Mouse (Mus musculus): ENCODE measurements around the gene Creb3. TPM values are rescaled to one million over a fixed set of nuclear protein-coding genes. Genes with fewer than 3 reads are reported as not detected.

Gene Creb3
- total RNA-seq, 2 experiments from 2014 or later: 74.0 TPM

DNA sequence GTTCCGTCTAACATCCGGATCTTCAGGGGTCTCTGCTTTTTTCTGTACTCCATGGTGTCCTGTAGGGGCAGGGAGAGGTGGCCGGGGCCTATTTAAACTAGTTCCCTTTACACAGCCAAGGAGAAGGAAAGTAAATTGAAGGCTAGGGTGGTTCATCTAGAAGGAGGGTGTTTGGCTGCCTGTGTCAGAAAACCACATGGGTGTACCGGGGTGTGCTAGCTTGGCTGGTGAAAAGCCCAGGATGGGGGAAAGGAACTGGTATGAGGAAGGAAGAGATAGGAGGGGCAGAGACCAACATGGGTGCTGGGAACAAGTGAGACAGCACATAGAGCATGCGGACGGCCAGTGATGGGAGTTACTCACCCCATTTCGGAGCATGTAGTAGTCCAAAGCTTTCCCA is 6.2 kb upstream of the Creb3 start:
- no peak for DNase-seq (ENCODE audit: low spot score in 2 of 2)

GRCm38 (mm10) chr4:43558028-43558630 is 4.0 kb upstream of the Creb3 start:
- no peak for DNase-seq (ENCODE audit: low spot score in 2 of 2)

- no peak for DNase-seq (ENCODE audit: low spot score in 2 of 2)
Measured at GRCm38 (mm10) chr4:43558631-43559356, 3.3 kb upstream of the Creb3 start.

DNA sequence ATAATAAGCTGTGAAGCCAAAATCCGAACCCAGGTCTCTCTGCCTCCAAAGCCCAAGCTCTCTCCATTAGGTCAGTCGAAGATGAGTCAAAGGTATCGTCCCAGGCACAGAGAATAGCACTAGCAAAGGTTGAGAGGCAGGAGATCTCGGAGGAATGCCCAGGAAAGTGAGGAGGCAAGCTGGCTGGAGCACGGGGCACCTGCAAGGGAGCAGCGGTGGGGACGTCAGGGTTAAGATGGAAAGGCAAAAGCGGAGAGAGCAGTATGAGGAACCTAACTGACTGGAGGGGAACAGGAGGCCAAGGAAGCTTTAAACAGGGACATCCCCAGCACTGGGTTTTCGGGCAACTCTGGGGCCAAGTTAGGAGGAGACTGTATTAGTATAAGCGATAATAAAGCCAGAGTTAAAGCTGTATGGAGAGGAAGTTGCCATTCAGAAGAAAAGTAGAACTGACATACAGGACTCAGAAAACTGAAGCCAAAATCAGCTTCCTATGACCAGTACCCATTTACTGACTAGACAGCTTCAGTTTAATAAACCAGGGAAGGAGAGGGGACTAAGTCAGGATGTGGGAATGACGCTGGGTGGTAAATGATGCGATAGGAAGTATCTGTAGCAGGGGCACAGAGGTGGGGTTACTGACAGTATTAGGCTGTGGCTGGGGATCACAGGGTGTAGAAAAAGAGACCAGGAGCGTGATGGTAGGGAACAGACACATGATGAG is 2.5 kb upstream of the Creb3 start:
- no peak for DNase-seq (ENCODE audit: low spot score in 2 of 2)

- DNase-seq (ENCODE audit: low spot score in 2 of 2): peak in 1 of 2 experiments; percentile 49
Measured at GRCm38 (mm10) chr4:43560243-43560611, 1.9 kb upstream of the Creb3 start.

- DNase-seq (ENCODE audit: low spot score in 2 of 2): no peak
Measured at GRCm38 (mm10) chr4:43560976-43561375, 1.2 kb upstream of the Creb3 start.

- DNase-seq (ENCODE audit: low spot score in 2 of 2): no peak
Measured at GRCm38 (mm10) chr4:43561436-43561996, 616 bp upstream of the Creb3 start.

DNA sequence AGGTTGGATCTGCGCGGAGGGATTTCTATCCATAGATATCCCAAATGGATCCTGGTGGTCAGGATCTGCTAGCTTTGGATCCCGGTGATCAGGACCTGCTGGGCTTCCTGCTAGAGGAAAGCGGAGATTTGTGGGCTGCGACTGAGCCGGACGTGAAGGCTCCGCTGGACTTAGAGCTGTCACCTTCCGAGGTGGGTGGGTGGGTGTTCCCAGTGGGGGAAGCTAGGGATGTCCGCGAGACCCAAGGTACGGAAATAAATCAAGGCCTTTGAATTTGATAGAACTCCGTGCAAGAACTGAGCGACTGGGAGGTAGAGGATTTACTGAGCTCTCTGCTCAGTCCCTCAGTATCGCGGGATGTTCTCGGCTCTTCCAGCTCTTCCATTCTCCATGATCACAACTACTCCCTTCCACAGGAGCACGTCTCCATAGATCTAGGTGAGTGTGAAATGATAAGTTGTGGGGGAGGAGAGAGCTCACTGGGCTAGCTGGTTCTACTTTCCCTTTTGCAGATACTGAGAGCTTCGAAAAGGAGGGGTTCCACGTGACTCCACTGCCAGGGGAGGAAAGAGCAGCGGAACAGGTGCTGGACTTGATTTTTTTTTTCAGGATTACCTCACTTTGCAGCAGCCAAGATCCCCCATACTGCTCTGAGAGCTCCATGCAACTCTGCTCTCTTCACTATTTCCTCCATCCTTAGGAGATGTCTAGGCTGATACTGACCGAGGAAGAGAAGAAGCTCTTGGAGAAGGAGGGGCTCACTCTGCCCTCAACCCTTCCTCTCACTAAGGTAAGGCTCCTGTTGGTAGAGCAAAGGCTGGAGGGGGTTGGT is 853 bp downstream of the Creb3 start:
- DNase-seq (ENCODE audit: low spot score in 2 of 2): no peak

- no peak for DNase-seq (ENCODE audit: low spot score in 2 of 2)
Measured at GRCm38 (mm10) chr4:43563601-43563875, 1.4 kb downstream of the Creb3 start.

GRCm38 (mm10) chr4:43564231-43564630 is 2.1 kb downstream of the Creb3 start:
- no peak for DNase-seq (ENCODE audit: low spot score in 2 of 2)

DNA sequence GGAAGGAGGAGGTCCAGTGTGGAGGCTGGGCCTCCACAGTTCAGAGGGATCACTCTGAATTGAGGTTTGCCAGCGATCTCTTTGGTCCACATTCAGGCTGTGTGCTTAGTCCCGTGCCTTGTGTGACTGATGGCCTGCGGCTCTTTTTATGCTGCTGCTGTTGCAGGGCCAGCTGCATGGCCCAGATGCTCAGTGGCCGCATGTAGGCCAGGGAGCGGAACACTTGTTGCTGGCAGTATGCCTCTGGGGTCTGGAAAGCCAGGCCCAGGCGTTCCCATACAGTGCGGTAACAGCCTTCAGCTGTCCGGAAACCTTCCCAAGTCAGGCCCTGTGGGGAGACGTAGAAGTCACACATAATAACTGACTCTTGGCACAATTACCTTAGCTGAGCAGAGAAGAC is 5.0 kb downstream of the Creb3 start:
- DNase-seq (ENCODE audit: low spot score in 2 of 2): no peak

- no peak for DNase-seq (ENCODE audit: low spot score in 2 of 2)
Measured at GRCm38 (mm10) chr4:43571395-43572045, 9.4 kb downstream of the Creb3 start.

DNA sequence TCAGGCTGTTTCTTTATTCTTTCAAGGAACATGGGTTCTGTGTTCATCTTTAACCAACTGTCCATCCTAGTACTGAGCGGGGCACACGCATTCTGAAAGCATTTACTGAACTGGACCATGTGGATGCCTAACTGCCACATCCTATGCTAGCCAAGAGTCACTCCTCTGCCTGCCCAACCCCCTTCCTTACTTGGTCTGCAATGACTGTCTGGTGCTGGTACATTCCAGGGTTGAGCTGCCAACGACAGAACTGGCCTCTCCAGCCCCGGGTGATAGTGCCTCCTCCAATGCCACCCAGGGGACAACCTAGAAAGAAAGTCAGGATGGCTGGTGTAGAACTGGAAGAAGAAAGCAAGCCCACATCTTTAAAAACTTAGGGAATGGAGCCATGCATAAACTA is 11.4 kb downstream of the Creb3 start:
- no peak for DNase-seq (ENCODE audit: low spot score in 2 of 2)

DNA sequence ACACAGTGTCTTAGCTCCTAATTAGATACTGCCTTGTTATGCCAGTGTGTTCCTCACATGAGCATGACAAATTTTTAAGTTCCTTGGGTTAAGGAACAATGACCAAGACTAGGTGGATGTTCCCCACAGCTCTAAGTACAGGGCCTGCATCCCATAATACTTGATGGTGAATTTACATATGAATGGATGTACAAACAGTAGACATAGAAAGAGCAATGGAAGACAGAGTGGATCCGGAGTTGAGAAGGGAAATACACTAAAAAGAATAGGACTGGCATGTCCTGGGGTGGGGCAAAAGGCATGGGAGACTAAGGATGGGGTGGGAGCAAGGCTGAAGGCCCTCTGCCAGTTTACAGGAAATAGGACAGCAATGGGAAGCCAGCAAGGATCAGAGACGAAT is 13.2 kb downstream of the Creb3 start:
- DNase-seq (ENCODE audit: low spot score in 2 of 2): no peak

DNA sequence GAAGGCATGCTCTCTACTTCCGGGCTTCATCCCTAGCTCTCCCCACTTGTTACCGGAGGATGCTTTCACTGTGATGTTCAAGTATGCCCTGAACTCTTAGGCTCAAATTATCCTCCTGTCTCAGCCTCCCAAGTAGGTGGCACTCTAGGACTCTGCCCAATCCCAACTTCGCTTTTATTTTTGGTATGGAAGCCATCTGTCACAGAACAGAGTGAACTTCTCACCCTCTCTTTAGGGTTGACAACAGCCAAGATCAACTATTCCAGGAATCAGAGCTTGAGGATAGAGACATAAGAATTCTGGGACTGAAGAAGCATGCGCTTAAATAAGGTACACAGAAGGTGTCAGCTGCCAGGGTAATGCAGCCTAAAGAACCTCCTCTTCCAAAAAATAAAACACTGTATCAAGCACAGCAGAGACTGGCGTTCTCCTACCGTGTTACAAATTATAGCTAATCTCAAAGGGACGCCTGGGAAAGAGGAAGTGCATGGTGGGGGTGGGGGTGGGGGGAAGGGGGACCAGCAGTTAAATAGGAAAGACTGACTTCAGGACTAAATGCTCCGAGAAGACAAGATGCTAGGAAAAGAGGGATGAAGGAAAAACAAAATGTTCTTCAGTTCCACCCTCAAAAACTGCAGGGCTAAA is 15.2 kb downstream of the Creb3 start:
- no peak for DNase-seq (ENCODE audit: low spot score in 2 of 2)

DNA sequence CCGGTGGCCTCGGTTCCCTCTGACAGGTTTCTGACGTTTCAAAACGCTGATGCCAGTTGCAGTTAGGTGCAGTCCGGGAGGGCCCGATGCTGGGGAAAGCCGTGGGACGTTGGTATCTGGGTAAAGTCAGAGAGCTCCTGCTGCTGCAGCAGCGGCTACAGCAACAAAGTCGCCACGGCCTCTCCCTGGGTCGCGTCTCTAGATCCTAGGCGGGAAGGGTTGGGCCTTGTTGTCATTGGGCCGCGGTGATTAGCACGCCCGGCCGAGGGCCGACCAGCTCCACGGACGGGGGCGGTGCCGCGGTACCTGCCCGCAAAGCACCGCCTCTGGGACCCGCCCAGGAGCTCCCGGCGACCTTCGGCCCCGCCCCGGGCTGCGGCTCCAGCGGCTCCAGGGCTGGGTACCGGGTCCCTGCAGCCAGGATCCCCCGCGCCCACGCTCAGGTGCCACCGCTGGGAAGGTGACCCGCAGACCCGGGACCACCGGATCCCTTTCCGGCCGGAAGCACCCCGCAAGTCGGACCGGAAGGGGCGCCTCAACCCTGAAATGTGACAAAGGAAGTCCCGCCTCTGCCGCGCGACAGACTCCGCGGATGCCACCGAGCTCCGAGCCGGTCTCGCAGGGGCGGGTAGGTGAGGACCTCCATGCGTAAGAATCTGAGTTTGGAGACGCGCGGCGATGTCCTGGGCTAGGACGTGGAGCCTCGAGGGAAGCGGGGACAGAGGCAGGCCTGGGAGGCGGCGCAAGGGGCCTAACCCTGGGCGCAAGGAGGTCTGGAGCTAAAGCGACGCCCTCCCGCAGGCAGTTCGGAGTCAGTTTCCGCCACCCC is 16.5 kb downstream of the Creb3 start, which contains the start of the genes Rgp1 and Gba2:
Gene Rgp1, plus strand, starts transcription at position 340 of the 829 bp plus-strand sequence.
Gene Gba2, minus strand, starts transcription at position 498 of the 829 bp plus-strand sequence.
- DNase-seq (ENCODE audit: low spot score in 2 of 2): peak; percentile 82 to 86

GRCm38 (mm10) chr4:43579256-43579655 is 17.1 kb downstream of the Creb3 start:
- no peak for DNase-seq (ENCODE audit: low spot score in 2 of 2)

DNA sequence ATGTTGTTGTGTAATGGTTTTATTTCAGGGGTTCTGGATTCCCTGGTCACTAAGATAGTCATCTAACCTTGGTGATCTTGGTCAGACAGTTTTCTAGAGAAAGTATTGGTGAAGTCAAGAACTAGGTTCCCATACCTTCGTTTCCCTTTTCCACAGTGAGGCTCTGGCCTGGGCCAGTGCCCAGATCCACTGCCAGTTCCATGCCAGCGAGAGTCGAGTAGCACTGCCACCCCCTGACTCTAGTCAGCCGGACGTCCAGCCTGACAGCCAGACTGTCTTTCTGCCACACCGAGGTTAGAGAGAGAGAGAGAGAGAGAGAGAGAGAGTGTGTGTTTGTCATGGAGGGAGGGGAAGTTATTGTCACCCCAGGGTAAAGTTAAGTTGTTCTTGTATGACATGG is 17.6 kb downstream of the Creb3 start:
- no peak for DNase-seq (ENCODE audit: low spot score in 2 of 2)

DNA sequence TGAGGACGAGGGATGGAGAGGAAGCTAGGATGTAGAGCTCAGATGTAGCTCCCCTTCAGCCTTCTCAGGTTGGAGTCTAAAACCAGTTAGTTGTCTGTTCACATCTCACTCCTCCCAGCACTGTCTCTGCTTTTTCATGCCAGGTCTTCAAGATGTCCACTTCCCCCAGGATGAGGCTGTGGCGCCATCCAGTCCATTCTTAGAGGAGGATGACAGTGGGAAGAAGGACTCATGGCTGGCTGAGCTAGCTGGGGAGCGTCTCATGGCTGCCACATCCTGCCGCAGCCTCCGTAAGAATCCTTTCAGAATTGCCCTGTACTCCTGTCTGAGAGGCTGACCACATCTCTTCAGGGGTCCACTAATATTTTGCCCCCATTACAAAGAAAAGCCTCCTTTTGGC is 18.6 kb downstream of the Creb3 start:
- DNase-seq (ENCODE audit: low spot score in 2 of 2): no peak

Measured in layer of hippocampus, postnatal 14 days (tissue).